Mouse (Mus musculus) thymus, postnatal 14 days (tissue): ENCODE results near the gene Lbx1.

Experiments
- DNase-seq: peaks from one replicate; pipeline ENCODE4 v3.0.0; 2021

The Lbx1 gene

GRCm38 (mm10) chr19:45209776-45210422 is 25.7 kb downstream of the Lbx1 start:
- DNase-seq = no peak

- no peak for DNase-seq
Observed at GRCm38 (mm10) chr19:45209191-45209590, 26.4 kb downstream of the Lbx1 start.

GRCm38 (mm10) chr19:45208438-45209060 is 27.1 kb downstream of the Lbx1 start:
- no peak for DNase-seq

- no peak for DNase-seq
Observed at GRCm38 (mm10) chr19:45207662-45208437, 27.8 kb downstream of the Lbx1 start.

GRCm38 (mm10) chr19:45207153-45207552 is 28.5 kb downstream of the Lbx1 start:
- DNase-seq = no peak

- no peak for DNase-seq
Observed at GRCm38 (mm10) chr19:45205311-45206105, 30.1 kb downstream of the Lbx1 start.

GRCm38 (mm10) chr19:45196967-45197366 is 38.6 kb downstream of the Lbx1 start:
- no peak for DNase-seq

- DNase-seq = no peak
Observed at GRCm38 (mm10) chr19:45194651-45195050, 41.0 kb downstream of the Lbx1 start.
